Mouse (Mus musculus) small intestine, adult 2 months (tissue): ENCODE data around the gene Cib2.

Source experiments
- CTCF ChIP-seq: fragments of 200-500 bp; IDR thresholded peaks from 2 replicates; pipeline ENCODE4 v1.5.1; 2012; ENCODE audit warnings: low read depth, mild to moderate bottlenecking, control low read depth, inconsistent platforms, low read length, moderate library complexity, mixed read lengths; ENCODE audit not compliant: insufficient replicate concordance, insufficient read length; ENCODE audit errors: extremely low read depth
- POLR2A ChIP-seq: fragments of 200-500 bp; IDR thresholded peaks from 2 replicates; pipeline ENCODE4 v1.6.1; 2012; ENCODE audit warnings: low read depth, mild to moderate bottlenecking, control low read depth, inconsistent platforms, low read length, moderate library complexity

- TF ChIP-seq CTCF: no peak
- no peak for TF ChIP-seq POLR2A
Observed at GRCm38 (mm10) chr9:54537480-54537879, 22.5 kb downstream of the Cib2 start.
